Mouse (Mus musculus) cortical plate, adult 2 months (tissue): ENCODE measurements around the gene Lgalsl.

ENCODE experiments used
- CTCF ChIP-seq: fragments of 200-500 bp; IDR thresholded peaks from 2 replicates; pipeline ENCODE4 v1.5.1; 2011; ENCODE audit warnings: mild to moderate bottlenecking, control low read depth, low read length; ENCODE audit not compliant: insufficient read depth; ENCODE audit errors: extremely low read depth
- POLR2A ChIP-seq: fragments of 200-500 bp; IDR thresholded peaks from 2 replicates; pipeline ENCODE4 v1.6.1; 2011; ENCODE audit warnings: mild to moderate bottlenecking, low read length, control low read depth; ENCODE audit not compliant: insufficient read depth; ENCODE audit errors: extremely low read depth

- TF ChIP-seq POLR2A (no peak), CTCF (no peak)
Observed at GRCm38 (mm10) chr11:20837366-20837765, 6.5 kb upstream of the Lgalsl start.
